ENCODE assay signal across 9 mouse cellular contexts in the genomic region with DNA sequence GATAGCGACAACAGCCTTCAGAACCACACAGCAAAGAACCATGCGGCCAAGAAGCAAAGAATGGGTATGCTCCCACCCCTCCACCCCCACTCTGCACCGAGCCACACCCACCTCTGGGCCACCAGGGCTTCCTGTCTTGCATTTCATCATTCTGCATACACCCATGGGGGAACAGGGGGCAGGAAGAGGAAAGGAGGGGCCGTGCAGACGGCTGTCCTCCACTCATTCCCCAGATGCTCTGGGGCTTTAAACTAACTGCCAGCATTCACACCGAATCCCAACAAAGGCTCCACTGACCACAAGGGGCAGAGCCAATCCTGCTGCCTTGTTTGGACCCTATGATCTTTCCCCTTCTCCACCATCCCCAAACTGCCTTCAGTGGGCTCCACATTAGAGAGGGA. TPM values are rescaled to one million over a fixed set of nuclear protein-coding genes. Genes with fewer than 3 reads are reported as not detected.
A peak's percentile ranks its signal among the peaks of the same experiment; 100 is the strongest.
DNase-seq lines count a peak whose midpoint lies in the region; ATAC-seq and TF ChIP-seq lines count a peak whose summit lies in the region.
"Had no signal": no experiment of that assay in that cellular context is flagged by ENCODE, and none has a peak within 500 bp of the region (broad histone marks: within the 10 kb centered on the region; RNA-seq: fewer than 3 reads in every experiment).

No protein-coding gene starts in this region.

- TF ChIP-seq EP300 in CH12.LX (IDR thresholded peaks at IDR 0.05; ENCODE audit: low read length), result no peak
- no peak for TF ChIP-seq EP300 in heart, postnatal 0 days (IDR thresholded peaks at IDR 0.05; ENCODE audit: low read depth)

- peaks cover 70% of the 10 kb centered on the region for H3K79me2 ChIP-seq in CH12.LX (replicated peaks; ENCODE audit: control insufficient read depth, extremely low read depth, insufficient read depth, poor library complexity, severe bottlenecking)
- peaks cover 46% of the 10 kb centered on the region for H3K79me2 ChIP-seq in myocyte (ENCODE audit: control insufficient read depth, insufficient read depth)

- WGBS in heart, postnatal 0 days, result 22% methylated on average over 6 of the region's 6 CpGs
- 11% methylated on average over 6 of the region's 6 CpGs for WGBS in liver, embryonic 11.5 days

- peaks cover 28 to 78% of the 10 kb centered on the region in 2 experiments for H3K4me1 ChIP-seq in CH12.LX (ENCODE audit: control insufficient read depth in 1 of 2, insufficient read depth in 2 of 2)
- H3K4me1 ChIP-seq in heart, postnatal 0 days (ENCODE audit: control insufficient read depth, insufficient read depth), result peaks cover 6% of the 10 kb centered on the region
- peaks cover 60% of the 10 kb centered on the region for H3K4me1 ChIP-seq in liver, embryonic 11.5 days (replicated peaks; ENCODE audit: control insufficient read depth, insufficient read depth, low read length)

- TF ChIP-seq CTCF in CH12.LX (conservative IDR thresholded peaks at IDR 0.05 in 1 of 2, IDR thresholded peaks at IDR 0.05 in 1 of 2; ENCODE audit: low read depth in 2 of 2, low read length in 2 of 2), result no peak
- peak; percentile 6; the same call in 1 of the 2 replicates for TF ChIP-seq CTCF in brain, embryonic 14.5 days (IDR thresholded peaks at IDR 0.05; ENCODE audit: borderline replicate concordance, extremely low read depth, insufficient read depth, insufficient read length)
- 0 out of 2 replicates have a peak, but pooled peaks have one; percentile 2 for TF ChIP-seq CTCF in heart, postnatal 0 days (IDR thresholded peaks at IDR 0.05; ENCODE audit: low read depth)
- TF ChIP-seq CTCF in left cerebral cortex, adult 2 months (IDR thresholded peaks at IDR 0.05), result no peak; the same call in 1 of the 2 replicates

- H3ac ChIP-seq in myocyte (ENCODE audit: control insufficient read depth, insufficient read length), result no peak overlapping the region

- no peak for TF ChIP-seq RAD21 in CH12.LX (IDR thresholded peaks at IDR 0.05; ENCODE audit: low read depth, low read length)

- H3K27me3 ChIP-seq in CH12.LX (replicated peaks), result no peaks in the 10 kb centered on the region
- H3K27me3 ChIP-seq in heart, postnatal 0 days (ENCODE audit: control insufficient read depth, insufficient read depth, low read length), result no peaks in the 10 kb centered on the region
- H3K27me3 ChIP-seq in liver, embryonic 11.5 days (replicated peaks; ENCODE audit: control insufficient read depth, insufficient read depth, low read length), result no peaks in the 10 kb centered on the region
- H3K27me3 ChIP-seq in myocyte (ENCODE audit: control insufficient read depth, insufficient read depth, insufficient read length), result no peaks in the 10 kb centered on the region

- peaks cover 26 to 47% of the 10 kb centered on the region in 2 experiments for H3K36me3 ChIP-seq in CH12.LX (replicated peaks in 1 of 2; ENCODE audit: control insufficient read depth in 1 of 2, insufficient read depth in 1 of 2, low read length in 1 of 2)
- no peaks in the 10 kb centered on the region for H3K36me3 ChIP-seq in heart, postnatal 0 days (replicated peaks; ENCODE audit: control insufficient read depth, insufficient read depth, low read length)
- peaks cover 5% of the 10 kb centered on the region; the same call in 1 of the 2 replicates for H3K36me3 ChIP-seq in liver, embryonic 11.5 days (ENCODE audit: control insufficient read depth, insufficient read depth, low read length)
- no peaks in the 10 kb centered on the region for H3K36me3 ChIP-seq in myocyte (ENCODE audit: control insufficient read depth, insufficient read depth)

- peak overlapping the region; percentile 41 for H3K4me2 ChIP-seq in CH12.LX (ENCODE audit: insufficient read depth, low read depth, poor library complexity, severe bottlenecking)
- peak overlapping the region; percentile 14; the same call in 1 of the 2 replicates for H3K4me2 ChIP-seq in heart, postnatal 0 days (ENCODE audit: low read depth, low read length)
- H3K4me2 ChIP-seq in liver, embryonic 11.5 days, result peak overlapping the region; percentile 50
- peak overlapping the region; percentile 56 for H3K4me2 ChIP-seq in myocyte (ENCODE audit: low read depth)

- peak; percentile 85 for DNase-seq in CH12.LX (ENCODE audit: extremely low read depth)
- DNase-seq in brain, embryonic 14.5 days (ENCODE audit: low read depth), result no peak
- DNase-seq in heart, postnatal 0 days (ENCODE audit: low spot score), result peak; percentile 34
- no peak for DNase-seq in liver, embryonic 11.5 days (ENCODE audit: low spot score)
- no peak for DNase-seq in frontal cortex, postnatal 14 days (ENCODE audit: low spot score in 2 of 2)
- DNase-seq in left cerebral cortex, adult 2 months (ENCODE audit: extremely low spot score in 1 of 2, low spot score in 2 of 2), result no peak
- no peak for DNase-seq in cerebellum, adult 8-10 months

- peak overlapping the region; percentile 21; the same call in 1 of the 2 replicates for H3K9ac ChIP-seq in CH12.LX (ENCODE audit: insufficient read depth, low read depth)
- no peak overlapping the region for H3K9ac ChIP-seq in heart, postnatal 0 days (replicated peaks; ENCODE audit: low read depth, low read length)
- 0 out of 2 replicates have a peak overlapping the region, but pooled peaks have one; percentile 23 for H3K9ac ChIP-seq in liver, embryonic 11.5 days (ENCODE audit: low read depth, low read length)

- H3K4me3 ChIP-seq in CH12.LX (replicated peaks in 1 of 3; ENCODE audit: low read depth in 2 of 3, low read length in 2 of 3, poor library complexity in 1 of 3) (peak overlapping the region; percentile 8 to 43 (median 9)), myocyte (no peak overlapping the region)
- H3K4me3 ChIP-seq in heart, postnatal 0 days (ENCODE audit: low read depth, low read length), result no peak overlapping the region
- no peak overlapping the region for H3K4me3 ChIP-seq in liver, embryonic 11.5 days (ENCODE audit: low read depth, low read length)
- no peak overlapping the region for H3K4me3 ChIP-seq in left cerebral cortex, adult 2 months
- H3K4me3 ChIP-seq: erythroblast, embryonic 14.5 days had no signal

- peak; percentile 56; the same call in 1 of the 2 replicates for TF ChIP-seq POLR2A in CH12.LX (IDR thresholded peaks at IDR 0.05; ENCODE audit: low read depth, low read length)
- TF ChIP-seq POLR2A in brain, embryonic 14.5 days (IDR thresholded peaks at IDR 0.05; ENCODE audit: borderline replicate concordance, extremely low read depth, insufficient read depth, insufficient read length, poor library complexity, severe bottlenecking), result no peak
- no peak for TF ChIP-seq POLR2A in myocyte (IDR thresholded peaks at IDR 0.05; ENCODE audit: insufficient read length, low read depth)

- H3K9me3 ChIP-seq in CH12.LX (replicated peaks; ENCODE audit: low read length), result no peaks in the 10 kb centered on the region
- no peaks in the 10 kb centered on the region for H3K9me3 ChIP-seq in heart, postnatal 0 days (replicated peaks; ENCODE audit: control insufficient read depth, low read length)
- no peaks in the 10 kb centered on the region for H3K9me3 ChIP-seq in liver, embryonic 11.5 days (ENCODE audit: control insufficient read depth, low read length)

- in situ Hi-C loops in CH12.LX (cut with MboI; ENCODE audit: low pct_ligation_motif_present, low pct_unique_long_range_greater_than_20kb, low sequenced_read_pairs), result no loop called here

- dilution Hi-C loops in CH12.LX (cut with MboI; ENCODE audit: extremely low pct_ligation_motif_present, extremely low pct_unique_long_range_greater_than_20kb, low sequenced_read_pairs), result no loop called here

- peak overlapping the region; percentile 76 for H3K27ac ChIP-seq in CH12.LX (ENCODE audit: insufficient read depth, low read depth)
- peak overlapping the region; percentile 28; the same call in 1 of the 2 replicates for H3K27ac ChIP-seq in heart, postnatal 0 days (ENCODE audit: low read depth)
- H3K27ac ChIP-seq in liver, embryonic 11.5 days (ENCODE audit: low read depth, low read length), result peak overlapping the region; percentile 22; the same call in 1 of the 2 replicates
- no peak overlapping the region for H3K27ac ChIP-seq in left cerebral cortex, adult 2 months

- intact Hi-C loops in left cerebral cortex, adult 2 months (cut with DNase I), result no loop called here

- peak; percentile 76 for ATAC-seq in heart, postnatal 0 days (ENCODE audit: insufficient read depth, low read depth)
- peak; percentile 40 for ATAC-seq in liver, embryonic 11.5 days (replicated peaks; ENCODE audit: low FRiP score)

TF ChIP-seq in CH12.LX, 34 proteins besides CTCF, POLR2A, EP300 and RAD21 (continues in another document):
- TF ChIP-seq ZMIZ1 (IDR thresholded peaks at IDR 0.05; ENCODE audit: low read depth, low read length), result no peak
- peak; percentile 33 for TF ChIP-seq HCFC1 (IDR thresholded peaks at IDR 0.05; ENCODE audit: low read depth, low read length)
- TF ChIP-seq JUN (IDR thresholded peaks at IDR 0.05; ENCODE audit: insufficient read depth, low read depth, low read length), result no peak
- peak; percentile 64; the same call in 1 of the 2 replicates for TF ChIP-seq NELFE (IDR thresholded peaks at IDR 0.05; ENCODE audit: low read depth, low read length)
- peak; percentile 60; the same call in 1 of the 2 replicates for TF ChIP-seq MYC (IDR thresholded peaks at IDR 0.05; ENCODE audit: low read depth, low read length)
- peak; percentile 72; the same call in 1 of the 2 replicates for TF ChIP-seq MXI1 (IDR thresholded peaks at IDR 0.05; ENCODE audit: low read depth, low read length)
- TF ChIP-seq MAX (IDR thresholded peaks at IDR 0.05; ENCODE audit: low read length), result peak; percentile 55; the same call in 1 of the 2 replicates

TF ChIP-seq in myocyte, 11 proteins besides CTCF, POLR2A, EP300 and RAD21:
- TF ChIP-seq MYOG (IDR thresholded peaks at IDR 0.05; ENCODE audit: control insufficient read depth in 1 of 3, insufficient read depth in 1 of 3, insufficient read length in 2 of 3, low read depth in 2 of 3), result peak in 1 of 3 experiments; percentile 65
- peak in 1 of 3 experiments; percentile 55 for TF ChIP-seq MYOD1 (IDR thresholded peaks at IDR 0.05; ENCODE audit: control insufficient read depth in 1 of 3, insufficient read length in 2 of 3, low read depth in 2 of 3)
- no peak for TF ChIP-seq CEBPB (IDR thresholded peaks at IDR 0.05; ENCODE audit: insufficient read depth, poor library complexity, severe bottlenecking)

RNA-seq across cellular contexts. Expression of a gene that starts 10.9 kb away (rescaled TPM):
- total RNA-seq in CH12.LX (2012; rRNA removed), result 24.9 and 25.9 TPM in 2 replicates
- 19.3 and 20.3 TPM in 2 replicates for total RNA-seq in CH12.LX (2014; rRNA removed)
- 30.1 and 32.7 TPM in 2 replicates for polyA plus RNA-seq in CH12.LX (2012; ENCODE audit: insufficient read length, low read depth)
- polyA plus RNA-seq in brain, embryonic 14.5 days (2012; rRNA removed), result 24.1 and 31.6 TPM in 2 replicates
- total RNA-seq in heart, postnatal 0 days (2014; rRNA removed; ENCODE audit: low replicate concordance), result 4.7 and 6.5 TPM in 2 replicates
- 1.2 and 1.6 TPM in 2 replicates for polyA plus RNA-seq in heart, postnatal 0 days (2015; fragmentation: Nextera tagmentation; extraction: Ambion mirVana)
- polyA plus RNA-seq in liver, embryonic 11.5 days (2014; fragmentation: Nextera tagmentation; extraction: Ambion mirVana), result 11.8 and 13.3 TPM in 2 replicates
- polyA plus RNA-seq in myocyte (2012; fragmentation: generic; extraction: Trizol), result 18.0 TPM
- total RNA-seq in left cerebral cortex, adult 2 months (2021), result 10 to 100 TPM; 23.2 to 30.1 TPM

Comparison
In these comparisons a context has a peak if more than half of its experiments do, and no peak if none do; other contexts are left out.
1. DNase-seq: peak in CH12.LX (single experiment) and heart, postnatal 0 days (single experiment); none in brain, embryonic 14.5 days (single experiment), liver, embryonic 11.5 days (single experiment), frontal cortex, postnatal 14 days (0 of 2), left cerebral cortex, adult 2 months (0 of 2) and cerebellum, adult 8-10 months (single experiment).
2. H3K4me3 ChIP-seq: peak in CH12.LX (3 of 3); none in heart, postnatal 0 days (single experiment), liver, embryonic 11.5 days (single experiment), myocyte (single experiment) and left cerebral cortex, adult 2 months (single experiment).
3. CTCF ChIP-seq: peak in brain, embryonic 14.5 days (single experiment) and heart, postnatal 0 days (single experiment); none in CH12.LX (0 of 2) and left cerebral cortex, adult 2 months (single experiment).
4. Peak in every context shown above with its lines, with median percentiles within 50 percentile points of each other: H3K4me2 ChIP-seq.